Mouse (Mus musculus) forebrain, embryonic 11.5 days (tissue): ENCODE measurements around the gene Cks2. TPM values are rescaled to one million over a fixed set of nuclear protein-coding genes. Genes with fewer than 3 reads are reported as not detected.

Source experiments
- ATAC-seq: fragments of 200-750 bp; cut with Nextera tagmentation; replicated peaks from 2 replicates; pipeline ENCODE4 v1.8.0; 2017; ENCODE audit warnings: moderate TSS enrichment; ENCODE audit not compliant: low FRiP score
- DNase-seq: peaks from one replicate; pipeline ENCODE4 v3.0.0-alpha.2; 2017; ENCODE audit warnings: low spot score
- H3K27ac ChIP-seq: fragments of 300-500 bp; sonication (generic); 2 replicates; pipeline ENCODE4 v1.5.1; 2014; ENCODE audit warnings: low read depth, low read length
- H3K27me3 ChIP-seq: fragments of 300-500 bp; sonication (generic); 2 replicates; pipeline ENCODE4 v1.6.1; 2014; ENCODE audit warnings: mild to moderate bottlenecking, low read length, mixed read lengths; ENCODE audit not compliant: control insufficient read depth, insufficient read depth
- H3K36me3 ChIP-seq: fragments of 300-500 bp; sonication (generic); 2 replicates; pipeline ENCODE4 v1.6.1; 2014; ENCODE audit warnings: mild to moderate bottlenecking, low read length, moderate library complexity, mixed read lengths; ENCODE audit not compliant: control insufficient read depth, insufficient read depth
- H3K4me1 ChIP-seq: fragments of 300-500 bp; sonication (generic); replicated peaks from 2 replicates; pipeline ENCODE4 v1.6.1; 2014; ENCODE audit warnings: low read length, mixed read lengths; ENCODE audit not compliant: control insufficient read depth, insufficient read depth
- H3K4me2 ChIP-seq: fragments of 300-500 bp; sonication (generic); 2 replicates; pipeline ENCODE4 v1.6.1; 2014; ENCODE audit warnings: low read depth, mild to moderate bottlenecking, low read length, moderate library complexity, mixed read lengths; ENCODE audit not compliant: severe bottlenecking
- H3K4me3 ChIP-seq: fragments of 300-500 bp; sonication (generic); 2 replicates; pipeline ENCODE4 v1.5.1; 2014; ENCODE audit warnings: low read depth, low read length
- H3K9ac ChIP-seq: fragments of 300-500 bp; sonication (generic); 2 replicates; pipeline ENCODE4 v1.6.1; 2014; ENCODE audit warnings: low read length
- H3K9me3 ChIP-seq: fragments of 300-500 bp; sonication (generic); 2 replicates; pipeline ENCODE4 v1.6.1; 2016; ENCODE audit warnings: low read length, mixed read lengths; ENCODE audit not compliant: control insufficient read depth
- WGBS: fragments of 180-500 bp; shearing (Covaris S2); extraction: QIAGEN DNeasy Blood & Tissue Kit; methylation state at CpG from one replicate; pipeline ENCODE4 v1.1.7; 2014; 5-methylcytosine and 5-hydroxymethylcytosine counted together
- polyA plus RNA-seq: library from polyadenylated mRNA; unstranded; fragments of >200 nt; fragmentation: Nextera tagmentation; extraction: Ambion mirVana; gene quantifications from 2 replicates; pipeline ENCODE4 v1.2.1, GENCODE M21; 2014

Cks2 gene
- polyA plus RNA-seq, 1 experiment from 2014 or later = 452 TPM

- Histone ChIP-seq H3K4me2 (no peak overlapping the region), H3K9me3 (no peaks in the 10 kb centered on the region), H3K9ac (no peak overlapping the region), H3K4me3 (no peak overlapping the region), H3K27ac (no peak overlapping the region), H3K27me3 (no peaks in the 10 kb centered on the region), H3K36me3 (no peaks in the 10 kb centered on the region), H3K4me1 (no peaks in the 10 kb centered on the region; the same call in 1 of the 2 replicates)
- no peak for DNase-seq
- WGBS = 30% methylated on average over 9 of the region's 9 CpGs
- no peak for ATAC-seq
Observed at GRCm38 (mm10) chr13:51611060-51611459, 34.0 kb upstream of the Cks2 start.

- Histone ChIP-seq H3K27me3 (no peaks in the 10 kb centered on the region), H3K9me3 (no peaks in the 10 kb centered on the region), H3K27ac (no peak overlapping the region), H3K9ac (no peak overlapping the region), H3K4me3 (no peak overlapping the region), H3K4me1 (peaks cover 2% of the 10 kb centered on the region; the same call in 1 of the 2 replicates), H3K36me3 (no peaks in the 10 kb centered on the region), H3K4me2 (no peak overlapping the region)
- whole genome bisulfite sequencing = 42% methylated on average over 5 of the region's 5 CpGs
- DNase-seq (no peak), ATAC-seq (no peak)
Observed at GRCm38 (mm10) chr13:51611500-51611899, 33.5 kb upstream of the Cks2 start.

- Histone ChIP-seq H3K4me1 (peaks cover 5% of the 10 kb centered on the region; the same call in 1 of the 2 replicates), H3K4me3 (no peak overlapping the region), H3K36me3 (no peaks in the 10 kb centered on the region), H3K9me3 (no peaks in the 10 kb centered on the region), H3K27me3 (no peaks in the 10 kb centered on the region), H3K9ac (no peak overlapping the region), H3K4me2 (no peak overlapping the region), H3K27ac (no peak overlapping the region)
- 68% methylated on average over 10 of the region's 10 CpGs for WGBS
- no peak for DNase-seq
- ATAC-seq = no peak
Observed at GRCm38 (mm10) chr13:51615815-51616214, 29.2 kb upstream of the Cks2 start.

GRCm38 (mm10) chr13:51616417-51617044 is 28.5 kb upstream of the Cks2 start:
- ATAC-seq = peak; percentile 69
- Histone ChIP-seq H3K4me3 (no peak overlapping the region), H3K27me3 (no peaks in the 10 kb centered on the region), H3K36me3 (no peaks in the 10 kb centered on the region), H3K9me3 (no peaks in the 10 kb centered on the region), H3K9ac (no peak overlapping the region), H3K4me2 (no peak overlapping the region), H3K4me1 (peaks cover 5% of the 10 kb centered on the region; the same call in 1 of the 2 replicates), H3K27ac (no peak overlapping the region)
- peak; percentile 56 for DNase-seq
- WGBS = 11% methylated on average over 12 of the region's 12 CpGs

- ATAC-seq (no peak), DNase-seq (no peak)
- WGBS = 75% methylated on average over 1 of the region's 1 CpGs
Observed at GRCm38 (mm10) chr13:51617306-51617705, 27.7 kb upstream of the Cks2 start.

GRCm38 (mm10) chr13:51617861-51618260 is 27.2 kb upstream of the Cks2 start:
- H3K9me3 ChIP-seq = no peaks in the 10 kb centered on the region
- 21% methylated on average over 6 of the region's 6 CpGs for WGBS
- peak; percentile 46; the same call in 1 of the 2 replicates for ATAC-seq
- H3K4me3 ChIP-seq = no peak overlapping the region
- H3K36me3 ChIP-seq = no peaks in the 10 kb centered on the region
- peak overlapping the region; percentile 21; the same call in 1 of the 2 replicates for H3K4me2 ChIP-seq
- peak; percentile 86 for DNase-seq
- H3K27me3 ChIP-seq = no peaks in the 10 kb centered on the region
- no peak overlapping the region for H3K9ac ChIP-seq
- no peak overlapping the region for H3K27ac ChIP-seq
- H3K4me1 ChIP-seq = peaks cover 5% of the 10 kb centered on the region; the same call in 1 of the 2 replicates

More at GRCm38 (mm10) chr13:51617306-51617705, 27.7 kb upstream of the Cks2 start:
- Histone ChIP-seq H3K4me3 (no peak overlapping the region), H3K36me3 (no peaks in the 10 kb centered on the region), H3K4me2 (no peak overlapping the region), H3K9me3 (no peaks in the 10 kb centered on the region), H3K27ac (no peak overlapping the region), H3K4me1 (peaks cover 5% of the 10 kb centered on the region; the same call in 1 of the 2 replicates), H3K27me3 (no peaks in the 10 kb centered on the region), H3K9ac (no peak overlapping the region)

GRCm38 (mm10) chr13:51618602-51619001 is 26.4 kb upstream of the Cks2 start:
- peaks cover 5% of the 10 kb centered on the region; the same call in 1 of the 2 replicates for H3K4me1 ChIP-seq
- no peak overlapping the region for H3K27ac ChIP-seq
- H3K4me2 ChIP-seq = no peak overlapping the region
- H3K36me3 ChIP-seq = no peaks in the 10 kb centered on the region
- ATAC-seq (no peak), DNase-seq (no peak)
- H3K9me3 ChIP-seq = no peaks in the 10 kb centered on the region
- H3K4me3 ChIP-seq = no peak overlapping the region
- no peak overlapping the region for H3K9ac ChIP-seq
- H3K27me3 ChIP-seq = no peaks in the 10 kb centered on the region
- WGBS = 38% methylated on average over 9 of the region's 9 CpGs

GRCm38 (mm10) chr13:51622626-51623025 is 22.4 kb upstream of the Cks2 start:
- no peaks in the 10 kb centered on the region for H3K4me1 ChIP-seq
- ATAC-seq (no peak), DNase-seq (no peak)
- no peak overlapping the region for H3K4me3 ChIP-seq
- H3K27me3 ChIP-seq = no peaks in the 10 kb centered on the region
- H3K9me3 ChIP-seq = no peaks in the 10 kb centered on the region
- no peak overlapping the region for H3K4me2 ChIP-seq
- H3K36me3 ChIP-seq = no peaks in the 10 kb centered on the region
- WGBS = 92% methylated on average over 5 of the region's 5 CpGs
- H3K9ac ChIP-seq = no peak overlapping the region
- H3K27ac ChIP-seq = no peak overlapping the region

GRCm38 (mm10) chr13:51623678-51624077 is 21.4 kb upstream of the Cks2 start:
- Histone ChIP-seq H3K9me3 (no peaks in the 10 kb centered on the region), H3K4me3 (no peak overlapping the region), H3K9ac (no peak overlapping the region), H3K27me3 (no peaks in the 10 kb centered on the region), H3K27ac (no peak overlapping the region), H3K4me1 (no peaks in the 10 kb centered on the region), H3K36me3 (no peaks in the 10 kb centered on the region), H3K4me2 (no peak overlapping the region)
- ATAC-seq (no peak), DNase-seq (no peak)
- 83% methylated on average over 2 of the region's 2 CpGs for WGBS
